Mouse (Mus musculus): ENCODE data around the gene Sipa1l1.
"Not testable (repeated sequence)": the region's sequence is repeated elsewhere in the genome, so short reads cannot be mapped to it uniquely, and the experiment has no call there.

Sipa1l1 gene

GRCm38 (mm10) chr12:82178636-82179035 is 9.5 kb downstream of the Sipa1l1 start:
- DNase-seq: no peak

GRCm38 (mm10) chr12:82179626-82180025 is 10.5 kb downstream of the Sipa1l1 start:
- DNase-seq: no peak

- not testable (repeated sequence) for DNase-seq
Observed at GRCm38 (mm10) chr12:82186156-82186555, 17.0 kb downstream of the Sipa1l1 start.

GRCm38 (mm10) chr12:82186740-82187139 is 17.6 kb downstream of the Sipa1l1 start:
- no peak for DNase-seq

- DNase-seq: no peak
Observed at GRCm38 (mm10) chr12:82187178-82187839, 18.2 kb downstream of the Sipa1l1 start.

GRCm38 (mm10) chr12:82188321-82189075 is 19.4 kb downstream of the Sipa1l1 start:
- DNase-seq: peak; percentile 56

GRCm38 (mm10) chr12:82189076-82189675 is 20.1 kb downstream of the Sipa1l1 start:
- no peak for DNase-seq

GRCm38 (mm10) chr12:82189715-82190581 is 20.8 kb downstream of the Sipa1l1 start:
- DNase-seq: no peak

- DNase-seq: no peak
Observed at GRCm38 (mm10) chr12:82190582-82190965, 21.5 kb downstream of the Sipa1l1 start.

GRCm38 (mm10) chr12:82191686-82192085 is 22.6 kb downstream of the Sipa1l1 start:
- DNase-seq: no peak

- DNase-seq: no peak
Observed at GRCm38 (mm10) chr12:82192641-82193054, 23.5 kb downstream of the Sipa1l1 start.

- no peak for DNase-seq
Observed at GRCm38 (mm10) chr12:82193476-82193875, 24.4 kb downstream of the Sipa1l1 start.

- no peak for DNase-seq
Observed at GRCm38 (mm10) chr12:82194919-82195318, 25.8 kb downstream of the Sipa1l1 start.

- no peak for DNase-seq
Observed at GRCm38 (mm10) chr12:82196213-82196612, 27.1 kb downstream of the Sipa1l1 start.

- no peak for DNase-seq
Observed at GRCm38 (mm10) chr12:82196615-82197146, 27.6 kb downstream of the Sipa1l1 start.

GRCm38 (mm10) chr12:82197207-82197606 is 28.1 kb downstream of the Sipa1l1 start:
- DNase-seq: no peak

- no peak for DNase-seq
Observed at GRCm38 (mm10) chr12:82199286-82199685, 30.2 kb downstream of the Sipa1l1 start.

GRCm38 (mm10) chr12:82204106-82204505 is 35.0 kb downstream of the Sipa1l1 start:
- DNase-seq: no peak

GRCm38 (mm10) chr12:82206857-82207647 is 37.9 kb downstream of the Sipa1l1 start:
- no peak for DNase-seq

GRCm38 (mm10) chr12:82208046-82208445 is 38.9 kb downstream of the Sipa1l1 start:
- no peak for DNase-seq

GRCm38 (mm10) chr12:82208611-82209010 is 39.5 kb downstream of the Sipa1l1 start:
- no peak for DNase-seq

- no peak for DNase-seq
Observed at GRCm38 (mm10) chr12:82209753-82210152, 40.6 kb downstream of the Sipa1l1 start.

Data from kidney, postnatal 10 days (tissue).